Mouse (Mus musculus): ENCODE results near the gene Ppp6r2. TPM values are rescaled to one million over a fixed set of nuclear protein-coding genes. Genes with fewer than 3 reads are reported as not detected.

Ppp6r2 gene
- polyA plus RNA-seq, 1 experiment from 2014 or later, result 76.9 TPM

DNA sequence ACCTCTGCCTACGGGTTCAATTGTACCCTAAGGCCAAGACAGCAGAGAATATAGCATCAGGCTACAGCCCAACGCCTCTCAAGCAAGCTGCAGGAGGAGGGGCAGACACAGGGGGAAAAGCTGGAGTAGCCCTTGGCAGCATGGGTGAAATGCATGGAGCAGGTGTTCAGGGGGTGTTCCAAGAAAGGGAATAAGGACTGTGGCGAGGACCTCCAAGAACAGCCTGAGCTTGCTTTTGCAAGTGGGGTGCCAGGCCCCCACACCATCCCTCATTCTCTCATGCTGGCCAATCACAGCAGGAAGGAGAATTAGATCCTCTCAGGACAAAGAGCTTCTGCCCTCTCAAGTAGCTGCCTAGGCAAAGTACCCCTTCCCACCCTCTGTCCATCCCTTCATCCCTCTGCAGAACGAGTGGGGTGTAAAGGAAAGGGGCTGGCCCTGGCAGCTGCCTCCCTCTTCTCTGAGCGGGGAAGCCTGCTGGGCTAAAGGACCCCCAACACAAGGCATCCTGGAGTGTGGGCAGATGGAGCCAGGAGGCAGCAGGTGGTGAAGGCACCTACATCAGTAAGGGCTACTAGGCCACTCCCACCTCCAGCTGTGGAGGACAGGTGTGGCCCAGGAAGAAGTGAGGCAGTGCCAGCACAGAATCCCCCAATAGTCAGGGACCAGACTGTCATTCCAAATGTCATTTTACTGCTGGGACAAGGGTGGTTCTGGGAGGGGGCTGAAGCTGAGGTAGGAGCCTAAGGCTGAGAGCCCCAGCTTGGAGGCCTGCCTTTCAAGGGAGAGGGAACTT, 27.0 kb upstream of the Ppp6r2 start:
- WGBS, result 48% methylated on average over 5 of the region's 5 CpGs
- peaks cover 58% of the 10 kb centered on the region for H3K36me3 ChIP-seq
- H3K4me2 ChIP-seq, result no peak overlapping the region
- no peaks in the 10 kb centered on the region for H3K27me3 ChIP-seq
- H3K9me3 ChIP-seq, result no peaks in the 10 kb centered on the region
- no peak for ATAC-seq (ENCODE audit: low read depth)
- H3K4me3 ChIP-seq, result no peak overlapping the region
- H3K4me1 ChIP-seq (replicated peaks), result peaks cover 48% of the 10 kb centered on the region
- peak overlapping the region; percentile 33; the same call in 1 of the 2 replicates for H3K27ac ChIP-seq (replicated peaks)
- 0 out of 2 replicates have a peak overlapping the region, but pooled peaks have one; percentile 8 for H3K9ac ChIP-seq

DNA sequence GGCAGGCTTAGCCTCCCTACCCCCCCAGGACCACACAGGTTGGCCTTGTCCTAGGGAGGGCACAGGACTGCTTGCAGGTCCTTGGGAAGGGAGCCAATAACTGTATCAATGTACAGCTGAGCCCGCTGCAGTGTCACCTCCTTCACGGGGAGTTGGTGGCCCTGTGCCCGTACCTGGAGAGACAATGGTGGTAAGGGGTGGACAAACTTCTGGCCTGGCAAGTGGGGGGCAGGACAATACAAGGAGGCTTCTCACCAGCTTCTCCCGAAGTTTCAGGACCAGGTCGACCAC, 26.5 kb upstream of the Ppp6r2 start:
- Histone ChIP-seq H3K36me3 (peaks cover 63% of the 10 kb centered on the region), H3K4me1 (replicated peaks) (peaks cover 42% of the 10 kb centered on the region), H3K27ac (replicated peaks) (0 out of 2 replicates have a peak overlapping the region, but pooled peaks have one; percentile 28), H3K9ac (no peak overlapping the region), H3K27me3 (no peaks in the 10 kb centered on the region), H3K4me3 (no peak overlapping the region), H3K9me3 (no peaks in the 10 kb centered on the region), H3K4me2 (no peak overlapping the region)
- ATAC-seq (ENCODE audit: low read depth), result no peak
- WGBS, result 87% methylated on average over 5 of the region's 5 CpGs

DNA sequence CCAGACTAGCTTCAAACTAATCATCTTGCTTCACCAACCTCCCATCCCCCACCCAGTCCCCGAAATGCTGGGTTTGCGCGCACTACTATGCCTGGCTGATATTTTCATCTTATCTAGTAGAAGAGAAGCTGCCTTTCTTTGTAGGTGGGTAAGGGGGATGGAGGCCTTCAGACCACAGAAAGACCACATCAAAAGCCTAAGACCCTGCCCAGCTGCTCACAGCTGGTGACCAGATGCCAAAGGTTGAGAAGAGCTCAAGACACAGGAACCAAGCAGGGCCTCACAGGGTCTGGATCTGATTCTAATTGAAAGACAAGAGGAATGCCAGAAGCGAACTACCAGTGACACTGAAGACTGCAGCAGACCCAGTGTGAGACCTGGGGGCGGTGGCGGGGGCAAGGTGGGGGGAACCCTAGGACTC, 16.1 kb upstream of the Ppp6r2 start:
- H3K4me2 ChIP-seq, result peak overlapping the region; percentile 76
- no peaks in the 10 kb centered on the region for H3K9me3 ChIP-seq
- H3K4me3 ChIP-seq, result peak overlapping the region; percentile 93
- peaks cover 19% of the 10 kb centered on the region for H3K36me3 ChIP-seq
- 39% methylated on average over 6 of the region's 6 CpGs for WGBS
- peak overlapping the region; percentile 99 for H3K27ac ChIP-seq (replicated peaks)
- peak overlapping the region; percentile 99 for H3K9ac ChIP-seq
- no peak for ATAC-seq (ENCODE audit: low read depth)
- H3K27me3 ChIP-seq, result no peaks in the 10 kb centered on the region
- H3K4me1 ChIP-seq (replicated peaks), result peaks cover 21% of the 10 kb centered on the region

DNA sequence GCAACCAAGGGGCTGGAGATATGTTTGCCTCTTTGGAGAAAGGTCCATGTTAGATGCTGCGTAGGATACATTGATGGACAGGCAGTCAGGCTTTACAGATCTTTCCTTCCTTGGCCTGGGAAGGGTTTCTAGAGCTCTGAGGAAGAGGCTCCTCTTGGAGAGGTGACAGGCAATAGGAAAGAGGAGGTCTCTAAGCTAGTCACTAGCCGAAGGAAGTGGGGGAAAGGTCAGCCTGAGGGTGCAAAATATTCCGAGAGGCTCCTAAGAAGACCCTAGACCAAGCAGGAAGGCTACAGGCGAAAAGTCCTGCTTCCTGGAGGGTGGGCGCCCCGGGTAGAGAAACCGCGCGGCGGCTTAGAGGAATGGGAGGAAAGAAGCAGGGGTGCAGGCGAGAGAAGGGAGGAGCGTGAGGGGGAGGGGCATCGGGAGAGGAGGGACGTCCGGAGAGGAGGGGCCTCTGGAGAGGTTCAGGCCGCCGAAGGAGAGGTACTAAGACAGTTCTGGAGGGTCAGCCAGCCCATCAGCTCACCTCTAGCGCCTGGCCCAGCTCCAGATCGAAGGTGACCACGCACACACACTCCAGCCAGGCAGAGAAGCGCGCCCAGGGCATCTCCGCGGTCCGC, 15.6 kb upstream of the Ppp6r2 start:
- H3K9ac ChIP-seq, result peak overlapping the region; percentile 99
- peaks cover 13% of the 10 kb centered on the region for H3K36me3 ChIP-seq
- peak overlapping the region; percentile 99 for H3K27ac ChIP-seq (replicated peaks)
- H3K4me1 ChIP-seq (replicated peaks), result peaks cover 21% of the 10 kb centered on the region
- H3K4me2 ChIP-seq, result peak overlapping the region; percentile 76
- no peaks in the 10 kb centered on the region for H3K9me3 ChIP-seq
- peak overlapping the region; percentile 93 for H3K4me3 ChIP-seq
- WGBS, result under 1% methylated on average over 24 of the region's 25 CpGs
- no peaks in the 10 kb centered on the region for H3K27me3 ChIP-seq
- peak; percentile 95 for ATAC-seq (ENCODE audit: low read depth)

DNA sequence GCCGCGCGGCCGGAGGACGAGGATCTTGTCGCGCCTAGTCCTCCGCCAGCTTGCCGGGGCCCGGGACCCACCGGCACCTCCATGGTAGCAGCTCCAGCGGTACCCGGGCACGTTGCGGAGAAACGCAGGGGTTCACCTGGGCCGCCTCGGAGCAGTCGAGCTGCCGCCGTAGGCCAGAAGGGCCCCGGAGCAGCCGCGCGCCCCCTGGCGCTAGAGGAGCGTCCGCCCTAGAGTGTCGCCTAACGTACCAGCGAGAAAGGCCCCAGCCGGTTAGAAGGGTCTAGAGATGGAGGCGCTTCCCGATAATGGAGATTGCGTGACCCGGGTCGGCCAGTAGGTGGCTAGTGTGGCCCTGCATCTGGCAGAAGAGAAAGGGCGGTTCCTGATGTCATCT, 15.0 kb upstream of the Ppp6r2 start, which contains the start of gene Dennd6b:
Dennd6b (minus strand) TSS at position 184 of the 394 bp plus-strand sequence.
- H3K27ac ChIP-seq (replicated peaks), result peak within 1 kb of the TSS; percentile 99
- H3K27me3 ChIP-seq, result no peaks in the 10 kb centered on the region
- H3K9ac ChIP-seq, result peak within 1 kb of the TSS; percentile 99
- ATAC-seq (ENCODE audit: low read depth), result peak; percentile 99
- no peaks in the 10 kb centered on the region for H3K9me3 ChIP-seq
- H3K4me1 ChIP-seq (replicated peaks), result peaks cover 21% of the 10 kb centered on the region
- peaks cover 9% of the 10 kb centered on the region; the same call in 1 of the 2 replicates for H3K36me3 ChIP-seq
- under 1% methylated on average over 36 of the region's 38 CpGs for WGBS
- peak within 1 kb of the TSS; percentile 76 for H3K4me2 ChIP-seq
- H3K4me3 ChIP-seq, result peak within 1 kb of the TSS; percentile 93

DNA sequence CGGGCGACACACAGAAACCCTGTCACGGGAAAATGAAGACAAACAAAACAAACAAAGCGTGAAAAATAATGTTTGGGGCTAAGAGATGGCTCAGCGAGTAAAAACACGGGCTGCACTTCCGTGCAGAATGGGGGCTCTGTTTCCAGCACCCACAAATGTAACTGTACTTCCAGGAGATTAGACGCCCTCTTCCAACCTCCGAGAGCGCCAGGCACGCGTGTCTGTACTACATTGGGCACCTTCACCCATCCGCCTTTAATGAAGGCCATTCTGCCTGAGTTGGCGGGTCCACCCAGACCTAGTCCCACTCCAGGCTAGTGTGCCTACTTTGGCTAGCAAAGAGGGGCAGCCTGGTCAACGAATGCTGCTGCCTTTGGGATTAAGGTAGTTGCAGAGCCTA, 14.3 kb upstream of the Ppp6r2 start:
- Histone ChIP-seq H3K4me2 (peak overlapping the region; percentile 76), H3K27me3 (no peaks in the 10 kb centered on the region), H3K9me3 (peaks cover 2% of the 10 kb centered on the region; the same call in 1 of the 2 replicates), H3K27ac (replicated peaks) (peak overlapping the region; percentile 99), H3K4me1 (replicated peaks) (peaks cover 21% of the 10 kb centered on the region), H3K4me3 (peak overlapping the region; percentile 93), H3K9ac (peak overlapping the region; percentile 99), H3K36me3 (0 out of 2 replicates have a peak, but pooled peaks cover 9% of the 10 kb centered on the region)
- WGBS, result 69% methylated on average over 15 of the region's 15 CpGs
- no peak for ATAC-seq (ENCODE audit: low read depth)

DNA sequence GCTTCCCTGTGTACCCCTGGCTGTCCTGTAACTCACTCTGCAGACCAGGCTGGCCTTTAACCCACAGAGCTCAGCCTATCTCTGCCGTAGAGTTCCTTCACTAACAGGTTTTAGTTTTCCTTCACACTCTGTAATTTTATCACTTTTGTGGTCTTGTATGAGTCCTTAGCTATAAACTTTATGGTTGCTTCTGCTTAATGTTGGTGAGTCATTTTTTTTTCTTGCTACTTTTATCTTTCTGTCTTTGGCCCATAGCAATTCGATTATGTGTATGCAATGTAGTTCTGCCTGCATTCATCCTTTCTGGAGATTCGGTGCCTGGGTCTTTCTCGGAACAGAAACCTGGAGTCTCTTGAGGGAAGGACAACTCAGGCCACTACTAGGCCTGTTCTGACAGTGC, 3.9 kb upstream of the Ppp6r2 start:
- WGBS, result 83% methylated on average over 4 of the region's 4 CpGs
- H3K27me3 ChIP-seq, result no peaks in the 10 kb centered on the region
- H3K9ac ChIP-seq, result no peak overlapping the region
- H3K36me3 ChIP-seq, result no peaks in the 10 kb centered on the region
- peaks cover 11% of the 10 kb centered on the region; the same call in 1 of the 2 replicates for H3K9me3 ChIP-seq
- no peak overlapping the region for H3K27ac ChIP-seq (replicated peaks)
- no peak for ATAC-seq (ENCODE audit: low read depth)
- no peak overlapping the region for H3K4me3 ChIP-seq
- peaks cover 6% of the 10 kb centered on the region for H3K4me1 ChIP-seq (replicated peaks)
- no peak overlapping the region for H3K4me2 ChIP-seq

DNA sequence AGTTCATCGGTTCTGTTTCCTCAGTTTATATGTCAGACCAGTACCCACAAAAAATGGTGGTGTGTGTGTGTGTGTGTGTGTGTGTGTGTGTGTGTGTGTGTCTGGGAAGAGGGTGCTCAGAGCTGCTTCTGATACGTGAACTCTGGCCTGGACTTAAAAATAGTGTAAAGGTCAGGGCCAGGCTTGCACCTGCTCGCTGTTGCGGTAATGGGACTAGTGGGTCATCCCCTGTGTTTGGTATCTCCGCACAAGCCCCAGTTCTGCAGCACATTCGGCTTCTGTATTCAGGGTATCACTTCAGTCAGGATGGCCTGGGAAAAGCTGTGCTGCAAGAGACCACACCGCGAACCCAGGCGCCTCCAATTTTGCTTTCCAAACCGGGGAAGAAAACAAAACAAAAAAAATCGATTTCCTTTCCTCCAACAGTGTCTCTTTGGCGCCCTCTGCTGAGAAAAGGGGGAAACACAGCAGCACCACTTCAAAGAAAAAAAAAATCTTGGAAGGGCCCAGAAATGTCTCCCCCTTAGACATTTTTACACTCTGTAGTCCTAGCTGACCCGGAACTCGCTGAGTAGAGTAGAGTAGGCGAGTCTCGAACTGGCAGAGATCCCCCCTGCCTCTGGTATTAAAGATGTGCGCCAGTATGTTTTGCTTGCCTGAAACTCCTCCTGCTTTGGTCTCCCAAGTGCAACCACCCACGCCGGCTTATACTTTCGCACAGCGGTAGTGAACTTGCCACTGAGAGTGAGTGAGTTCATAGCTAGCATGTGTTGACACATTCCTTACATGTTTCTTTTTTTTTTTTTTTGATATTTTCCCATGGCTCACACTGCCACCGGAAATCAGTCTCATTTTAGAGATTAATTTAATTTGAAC, 1.2 kb upstream of the Ppp6r2 start:
- no peaks in the 10 kb centered on the region for H3K27me3 ChIP-seq
- peak overlapping the region; percentile 97 for H3K4me3 ChIP-seq
- H3K4me1 ChIP-seq (replicated peaks), result peaks cover 33% of the 10 kb centered on the region
- H3K9ac ChIP-seq, result peak overlapping the region; percentile 66
- no peak for ATAC-seq (ENCODE audit: low read depth)
- H3K9me3 ChIP-seq, result no peaks in the 10 kb centered on the region
- H3K4me2 ChIP-seq, result peak overlapping the region; percentile 54
- 18% methylated on average over 22 of the region's 22 CpGs for WGBS
- H3K27ac ChIP-seq (replicated peaks), result peak overlapping the region; percentile 93
- H3K36me3 ChIP-seq, result no peaks in the 10 kb centered on the region

DNA sequence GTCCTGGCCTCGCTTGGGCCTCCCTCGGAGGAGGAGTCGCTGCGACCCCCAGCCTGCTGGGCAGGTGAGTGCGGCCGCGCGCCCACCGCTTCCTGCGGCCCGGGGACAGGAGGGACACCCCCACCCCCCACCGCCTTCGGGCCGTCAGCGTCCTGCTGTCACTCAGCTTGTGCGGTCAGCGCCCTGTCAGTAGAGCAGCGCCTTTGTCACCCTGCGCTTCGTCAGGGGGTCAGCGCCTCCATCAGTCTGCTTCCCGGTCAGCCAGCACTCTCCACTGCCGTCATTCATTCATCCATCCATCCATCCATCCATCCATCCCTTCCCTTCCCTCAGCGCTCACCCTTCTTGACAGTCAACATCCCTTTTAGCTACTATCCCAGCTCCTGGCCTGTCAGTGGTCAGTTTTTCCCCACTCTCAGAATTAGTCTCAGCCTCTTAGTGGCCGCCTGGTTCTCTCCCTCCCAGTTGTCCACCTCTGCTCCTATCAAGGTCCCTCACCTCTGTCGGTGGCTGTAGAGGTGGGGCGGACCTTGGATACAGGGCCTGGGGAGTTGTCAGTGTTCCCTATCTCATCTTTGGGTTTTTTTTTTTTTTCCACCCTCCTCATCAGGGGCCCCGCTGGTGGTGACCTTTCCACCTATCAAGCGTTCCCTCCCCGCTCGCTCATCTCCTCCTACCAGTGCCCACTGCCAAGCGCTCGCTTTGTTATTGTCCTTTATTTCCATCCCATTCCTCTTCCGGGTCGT, 536 bp downstream of the Ppp6r2 start:
- H3K27me3 ChIP-seq, result no peaks in the 10 kb centered on the region
- peak; percentile 62 for ATAC-seq (ENCODE audit: low read depth)

DNA sequence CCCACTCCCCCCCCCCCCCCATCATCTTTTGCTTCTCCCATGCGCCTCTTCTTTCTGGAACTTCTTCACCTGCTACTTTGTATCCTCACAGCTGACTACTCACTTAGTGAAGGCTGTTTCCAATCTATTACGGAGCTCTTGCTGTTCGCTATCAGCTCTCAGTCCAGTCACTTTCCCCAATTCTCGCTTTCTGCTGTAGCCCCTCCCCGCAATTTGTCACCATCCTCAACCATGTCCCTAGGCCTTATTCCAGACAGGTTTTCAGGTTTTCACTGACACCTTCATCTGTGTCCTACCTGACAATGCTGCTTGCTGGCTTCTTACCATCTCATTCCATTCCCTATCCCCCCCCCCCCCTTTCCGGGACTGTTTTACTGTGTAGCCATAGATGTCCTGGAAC, 1.1 kb downstream of the Ppp6r2 start:
- ATAC-seq (ENCODE audit: low read depth), result 0 out of 2 replicates have a peak, but pooled peaks have one; percentile 6
- peak overlapping the region; percentile 97 for H3K4me3 ChIP-seq
- H3K36me3 ChIP-seq, result peaks cover 18% of the 10 kb centered on the region
- H3K9me3 ChIP-seq, result no peaks in the 10 kb centered on the region; the same call in 1 of the 2 replicates
- H3K27me3 ChIP-seq, result no peaks in the 10 kb centered on the region
- peak overlapping the region; percentile 90 for H3K4me2 ChIP-seq
- peaks cover 33% of the 10 kb centered on the region for H3K4me1 ChIP-seq (replicated peaks)
- H3K27ac ChIP-seq (replicated peaks), result peak overlapping the region; percentile 93; the same call in 1 of the 2 replicates
- 42% methylated on average over 6 of the region's 6 CpGs for WGBS
- peak overlapping the region; percentile 99 for H3K9ac ChIP-seq

More for the DNA sequence above, 536 bp downstream of the Ppp6r2 start:
- Histone ChIP-seq H3K27ac (replicated peaks) (peak overlapping the region; percentile 93), H3K4me2 (peak overlapping the region; percentile 90), H3K9ac (peak overlapping the region; percentile 99), H3K9me3 (no peaks in the 10 kb centered on the region; the same call in 1 of the 2 replicates), H3K36me3 (peaks cover 16% of the 10 kb centered on the region), H3K4me1 (replicated peaks) (peaks cover 33% of the 10 kb centered on the region), H3K4me3 (peak overlapping the region; percentile 97)
- under 1% methylated on average over 35 of the region's 35 CpGs for WGBS

DNA sequence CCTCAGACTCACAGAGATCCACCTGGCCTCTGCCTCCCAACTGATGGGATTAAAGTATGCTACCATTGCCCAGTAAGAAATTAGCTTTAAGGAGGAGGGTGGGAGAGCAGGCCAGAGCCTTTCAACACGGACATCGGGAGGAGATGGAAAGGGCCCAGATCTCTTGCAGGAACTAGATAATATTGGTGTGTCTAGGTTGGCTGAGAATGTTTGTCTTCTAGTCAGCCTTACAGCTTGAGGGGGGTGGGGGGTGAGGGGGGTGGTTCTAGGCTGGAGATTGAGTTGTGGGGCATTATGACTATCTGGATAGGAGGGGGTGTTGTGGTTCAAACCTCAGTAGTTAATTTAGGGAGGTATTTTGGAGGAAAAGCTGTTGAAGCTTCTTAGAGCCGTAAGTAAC, 2.2 kb downstream of the Ppp6r2 start:
- no peak overlapping the region for H3K27ac ChIP-seq (replicated peaks)
- no peaks in the 10 kb centered on the region; the same call in 1 of the 2 replicates for H3K9me3 ChIP-seq
- H3K9ac ChIP-seq, result peak overlapping the region; percentile 45
- H3K27me3 ChIP-seq, result no peaks in the 10 kb centered on the region
- no peak for ATAC-seq (ENCODE audit: low read depth)
- WGBS, result 79% methylated on average over 3 of the region's 3 CpGs
- H3K4me1 ChIP-seq (replicated peaks), result peaks cover 33% of the 10 kb centered on the region
- peak overlapping the region; percentile 22; the same call in 1 of the 2 replicates for H3K4me3 ChIP-seq
- peak overlapping the region; percentile 90 for H3K4me2 ChIP-seq
- H3K36me3 ChIP-seq, result peaks cover 18% of the 10 kb centered on the region
